Mouse (Mus musculus) CH12.LX (cell line): ENCODE measurements around the gene Trarg1. TPM values are rescaled to one million over a fixed set of nuclear protein-coding genes. Genes with fewer than 3 reads are reported as not detected.

Source experiments
- DNase-seq: peaks from one replicate; pipeline ENCODE4 v3.0.0-alpha.2; 2013; ENCODE audit errors: extremely low read depth
- H3K27ac ChIP-seq: 2 replicates; pipeline ENCODE4 v1.5.1; 2012; ENCODE audit warnings: low read depth, mild to moderate bottlenecking, control low read depth, moderate library complexity; ENCODE audit not compliant: insufficient read depth
- H3K27me3 ChIP-seq: replicated peaks from 2 replicates; pipeline ENCODE3; 2012; ENCODE audit warnings: inconsistent platforms
- H3K36me3 ChIP-seq, 2 experiments: replicated peaks in 1 of 2; 2 replicates each; pipeline versions ENCODE3 to v1.6.1; 2012; ENCODE audit warnings: inconsistent platforms in 1 of 2, low read length in 1 of 2, mild to moderate bottlenecking in 1 of 2, mixed read lengths in 1 of 2, moderate library complexity in 1 of 2; ENCODE audit not compliant: control insufficient read depth in 1 of 2, insufficient read depth in 1 of 2
- H3K4me1 ChIP-seq, 2 experiments: 2 replicates each; pipeline ENCODE4 v1.6.1; 2012; ENCODE audit warnings: inconsistent platforms in 1 of 2, moderate library complexity in 1 of 2; ENCODE audit not compliant: insufficient read depth in 2 of 2, control insufficient read depth in 1 of 2
- H3K4me2 ChIP-seq: 2 replicates; pipeline ENCODE4 v1.6.1; 2012; ENCODE audit warnings: low read depth, mild to moderate bottlenecking, control low read depth; ENCODE audit not compliant: poor library complexity, insufficient read depth, severe bottlenecking
- H3K4me3 ChIP-seq, 3 experiments: fragments of 150-350 bp in 1 of 3; sonication (generic) in 1 of 3; replicated peaks in 1 of 3; 2 replicates each; pipeline versions ENCODE3 to v1.5.1; 2011 to 2012; ENCODE audit warnings: low read depth in 2 of 3, low read length in 2 of 3, mild to moderate bottlenecking in 2 of 3, moderate library complexity in 2 of 3, control low read depth in 1 of 3, improper control_type of control experiment in 1 of 3, inconsistent platforms in 1 of 3, mixed read lengths in 1 of 3; ENCODE audit not compliant: poor library complexity in 1 of 3
- H3K79me2 ChIP-seq: replicated peaks from 2 replicates; pipeline ENCODE4 v1.6.1; 2012; ENCODE audit warnings: mild to moderate bottlenecking, moderate library complexity; ENCODE audit not compliant: control insufficient read depth, poor library complexity, insufficient read depth, severe bottlenecking; ENCODE audit errors: extremely low read depth
- H3K9ac ChIP-seq: 2 replicates; pipeline ENCODE4 v1.6.1; 2012; ENCODE audit warnings: low read depth, mild to moderate bottlenecking, control low read depth, moderate library complexity; ENCODE audit not compliant: insufficient read depth
- H3K9me3 ChIP-seq: replicated peaks from 2 replicates; pipeline ENCODE3; 2012; ENCODE audit warnings: low read length, inconsistent platforms, mixed read lengths
- BHLHE40 ChIP-seq: IDR thresholded peaks from 2 replicates; pipeline ENCODE4 v1.6.1; 2011; ENCODE audit warnings: mild to moderate bottlenecking, low read depth, low read length, improper control_type of control experiment
- CTCF ChIP-seq, 2 experiments: IDR thresholded peaks in 1 of 2; conservative IDR thresholded peaks in 1 of 2; 2 replicates each; pipeline ENCODE4 v1.5.1; 2011 to 2012; ENCODE audit warnings: low read depth in 2 of 2, low read length in 2 of 2, improper control_type of control experiment in 1 of 2, inconsistent platforms in 1 of 2, mild to moderate bottlenecking in 1 of 2, moderate library complexity in 1 of 2
- E2F4 ChIP-seq: IDR thresholded peaks from 2 replicates; pipeline ENCODE4 v1.6.1; 2011; ENCODE audit warnings: low read depth, low read length, improper control_type of control experiment; ENCODE audit not compliant: insufficient replicate concordance
- ETS1 ChIP-seq: conservative IDR thresholded peaks from 2 replicates; pipeline ENCODE4 v1.6.1; 2012; ENCODE audit warnings: low read depth, mild to moderate bottlenecking, inconsistent platforms, low read length, improper control_type of control experiment, moderate library complexity
- MAFK ChIP-seq: IDR thresholded peaks from 2 replicates; pipeline ENCODE4 v1.6.1; 2011; ENCODE audit warnings: low read length, improper control_type of control experiment; ENCODE audit not compliant: insufficient replicate concordance
- MAX ChIP-seq: IDR thresholded peaks from 2 replicates; pipeline ENCODE4 v1.6.1; 2011; ENCODE audit warnings: low read length, improper control_type of control experiment
- MAZ ChIP-seq: IDR thresholded peaks from 2 replicates; pipeline ENCODE4 v1.6.1; 2012; ENCODE audit warnings: low read depth, mild to moderate bottlenecking, inconsistent platforms, low read length, improper control_type of control experiment, moderate library complexity
- MEF2A ChIP-seq: IDR thresholded peaks from 2 replicates; pipeline ENCODE4 v1.6.1; 2014; ENCODE audit warnings: low read depth, mild to moderate bottlenecking, inconsistent platforms, low read length, improper control_type of control experiment, borderline replicate concordance
- PAX5 ChIP-seq: IDR thresholded peaks from 2 replicates; pipeline ENCODE4 v1.6.1; 2012; ENCODE audit warnings: low read length, inconsistent platforms, mixed read lengths
- RAD21 ChIP-seq: IDR thresholded peaks from 2 replicates; pipeline ENCODE4 v1.6.1; 2011; ENCODE audit warnings: low read depth, mild to moderate bottlenecking, low read length, improper control_type of control experiment, moderate library complexity
- RCOR1 ChIP-seq: conservative IDR thresholded peaks from 2 replicates; pipeline ENCODE4 v1.6.1; 2012; ENCODE audit warnings: low read depth, mild to moderate bottlenecking, inconsistent platforms, low read length, improper control_type of control experiment
- SIN3A ChIP-seq: IDR thresholded peaks from 2 replicates; pipeline ENCODE4 v1.6.1; 2012; ENCODE audit warnings: low read length, improper control_type of control experiment, inconsistent platforms
- SMC3 ChIP-seq: IDR thresholded peaks from 2 replicates; pipeline ENCODE4 v1.6.1; 2011; ENCODE audit warnings: low read depth, low read length, improper control_type of control experiment
- TBP ChIP-seq: conservative IDR thresholded peaks from 2 replicates; pipeline ENCODE4 v1.6.1; 2011; ENCODE audit warnings: low read depth, low read length, improper control_type of control experiment
- ZKSCAN1 ChIP-seq: IDR thresholded peaks from 2 replicates; pipeline ENCODE4 v1.6.1; 2012; ENCODE audit warnings: low read depth, inconsistent platforms, low read length, improper control_type of control experiment, borderline replicate concordance
- ZMIZ1 ChIP-seq: IDR thresholded peaks from 2 replicates; pipeline ENCODE4 v1.6.1; 2012; ENCODE audit warnings: low read depth, mild to moderate bottlenecking, inconsistent platforms, low read length, improper control_type of control experiment
- ZNF384 ChIP-seq: IDR thresholded peaks from 2 replicates; pipeline ENCODE4 v1.6.1; 2012; ENCODE audit warnings: low read depth, low read length, improper control_type of control experiment, inconsistent platforms
- dilution Hi-C: fragments of 300-500 bp; cut with MboI; formaldehyde crosslinking; loops from 2 replicates; pipeline ENCODE4 v1.14.3; 2020; ENCODE audit warnings: low sequenced_read_pairs; ENCODE audit not compliant: extremely low pct_unique_long_range_greater_than_20kb, extremely low pct_ligation_motif_present
- in situ Hi-C: fragments of 300-500 bp; cut with MboI; formaldehyde crosslinking; loops from 3 replicates; pipeline ENCODE4 v1.14.3; 2019; ENCODE audit warnings: low sequenced_read_pairs, low pct_ligation_motif_present, low pct_unique_long_range_greater_than_20kb, mixed read lengths
- polyA plus RNA-seq: library from polyadenylated mRNA; unstranded; fragments of >175 nt; gene quantifications from 2 replicates; pipeline ENCODE4 v1.2.1, GENCODE M21; 2012; ENCODE audit warnings: low read depth; ENCODE audit not compliant: insufficient read length
- total RNA-seq, 2 experiments: library from RNA; depleted of rRNA; stranded (reverse); fragments of 300-350 nt in 1 of 2; fragments of >200 nt in 1 of 2; gene quantifications; 2 replicates each; pipeline ENCODE4 v1.2.3; 2012 to 2014

Trarg1 gene
- total and polyA plus RNA-seq, 3 experiments: not detected

DNA sequence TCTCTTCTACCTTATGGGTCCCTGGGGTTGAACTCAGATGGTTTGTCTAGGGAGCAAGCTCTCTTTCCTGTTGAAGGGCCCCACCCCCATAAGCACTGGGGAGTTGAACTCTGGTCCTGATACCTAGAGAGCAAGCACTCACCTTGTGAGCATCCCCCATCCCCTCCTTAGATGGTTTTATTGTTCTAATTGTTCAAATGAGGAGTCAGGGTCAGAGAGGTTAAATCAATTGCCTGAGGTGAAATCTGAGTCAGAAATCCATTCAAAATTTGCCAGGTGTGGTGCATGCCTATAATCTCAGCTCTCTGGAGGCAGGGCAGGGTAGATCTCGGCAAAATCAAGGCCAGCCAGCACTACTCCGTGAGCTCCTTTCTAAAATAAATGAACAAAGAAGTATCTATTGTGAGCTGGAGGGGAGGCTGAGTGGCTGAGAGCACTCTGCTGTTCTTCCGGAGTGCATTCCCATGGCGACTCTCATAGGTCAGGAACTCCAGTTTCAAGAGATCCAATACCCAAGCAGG is 22.1 kb upstream of the Trarg1 start:
- Histone ChIP-seq H3K79me2 (no peaks in the 10 kb centered on the region), H3K27me3 (peaks cover 20% of the 10 kb centered on the region), H3K9ac (no peak overlapping the region), H3K4me1 (peaks cover 0 to 3% of the 10 kb centered on the region in 2 experiments; a peak in 1 of 4 replicates), H3K4me3 (no peak overlapping the region), H3K4me2 (no peak overlapping the region), H3K36me3 (no peaks in the 10 kb centered on the region), H3K27ac (no peak overlapping the region), H3K9me3 (no peaks in the 10 kb centered on the region)
- in situ Hi-C loops: no loop called here
- dilution Hi-C loops: no loop called here
- TF ChIP-seq ZNF384 (no peak), TBP (no peak), RAD21 (no peak), RCOR1 (no peak), BHLHE40 (no peak), ZKSCAN1 (no peak), MEF2A (no peak), ETS1 (no peak), PAX5 (no peak), E2F4 (no peak), SMC3 (no peak), MAZ (no peak), ZMIZ1 (no peak)
- DNase-seq: no peak

GRCm38 (mm10) chr11:76659138-76659930 is 20.3 kb upstream of the Trarg1 start:
- dilution Hi-C loops: no loop called here
- no peak for DNase-seq
- Histone ChIP-seq H3K27ac (no peak overlapping the region), H3K27me3 (peaks cover 27% of the 10 kb centered on the region), H3K9me3 (no peaks in the 10 kb centered on the region), H3K36me3 (no peaks in the 10 kb centered on the region), H3K4me2 (no peak overlapping the region), H3K9ac (no peak overlapping the region), H3K4me3 (no peak overlapping the region), H3K4me1 (no peaks in the 10 kb centered on the region), H3K79me2 (no peaks in the 10 kb centered on the region)
- in situ Hi-C loops: no loop called here
- TF ChIP-seq CTCF (conservative IDR thresholded peaks at IDR 0.05 in 1 of 2, IDR thresholded peaks at IDR 0.05 in 1 of 2; ENCODE audit: low read depth in 2 of 2, low read length in 2 of 2): no peak
- TF ChIP-seq PAX5: no peak
- TF ChIP-seq MAFK: no peak
- TF ChIP-seq RAD21: no peak
- no peak for TF ChIP-seq SIN3A
- TF ChIP-seq ETS1: no peak
- no peak for TF ChIP-seq MAX
